Mouse (Mus musculus) thymus, postnatal 25 days (tissue): Measurements from ENCODE around the gene Hint2.

Experiments used
- DNase-seq: peaks from one replicate; pipeline ENCODE4 v3.0.0; 2022

Hint2 gene

GRCm38 (mm10) chr4:43656339-43657109 is at the start of gene Hint2:
Gene Hint2 (minus strand): TSS chr4:43656466.
- peak; percentile 93 for DNase-seq

DNA sequence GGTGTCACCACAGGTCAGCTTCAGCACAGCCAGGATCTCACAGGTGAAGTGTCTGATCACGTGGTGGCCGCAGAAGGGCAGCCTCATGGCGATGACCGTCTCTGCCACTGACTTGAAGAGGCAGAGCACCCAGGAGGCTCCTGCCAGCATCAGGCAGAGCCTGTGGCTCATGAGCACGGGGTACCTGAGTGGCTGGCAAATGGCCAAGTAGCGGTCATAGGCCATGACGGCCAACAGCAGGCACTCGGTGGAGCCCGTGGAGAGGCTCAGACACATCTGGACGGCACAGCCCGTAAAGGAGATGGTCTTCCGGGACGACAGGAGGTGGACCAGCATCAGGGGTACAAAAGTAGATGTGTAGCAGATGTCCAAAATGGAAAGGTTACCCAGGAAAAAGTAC is 49.7 kb upstream of the Hint2 start:
- DNase-seq: no peak

DNA sequence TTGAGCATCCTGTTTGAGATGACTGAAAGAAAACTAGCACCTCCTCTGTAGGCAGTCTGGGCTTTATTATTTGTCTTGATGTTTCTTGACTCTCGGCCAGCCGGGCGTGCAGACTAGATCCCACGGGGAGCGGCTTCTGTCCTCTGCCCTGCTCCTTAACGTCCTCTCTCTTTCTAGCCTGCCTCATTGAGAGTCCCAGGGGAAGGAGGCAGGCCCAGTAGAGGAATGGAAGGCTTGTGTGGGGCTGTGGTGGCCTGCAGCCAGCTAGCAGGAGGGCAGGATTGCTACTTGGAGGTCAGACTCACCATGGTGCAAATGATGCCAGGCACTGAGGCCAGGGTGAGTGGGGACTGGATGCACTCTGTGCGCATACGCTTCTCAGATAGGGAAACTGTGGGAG is 47.6 kb upstream of the Hint2 start:
- DNase-seq: no peak

DNA sequence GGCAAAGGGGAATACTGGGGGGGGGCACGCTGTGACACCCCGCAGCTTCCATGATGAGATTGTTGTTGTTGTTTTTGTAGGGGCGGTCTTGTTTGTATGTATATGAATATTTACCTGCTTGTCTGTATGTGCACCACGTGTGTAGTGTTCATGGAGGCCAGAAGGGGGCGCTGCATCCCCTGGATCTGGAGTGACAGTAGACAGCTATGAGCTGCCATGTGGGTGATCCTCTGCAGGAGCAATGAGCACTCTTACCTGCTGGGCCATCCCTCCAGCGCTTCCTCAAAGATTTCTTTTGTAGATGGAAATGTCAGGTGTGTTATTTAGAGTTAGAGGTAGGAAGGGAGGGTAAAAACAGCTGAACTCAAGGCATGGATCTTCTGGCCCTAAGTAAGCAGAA is 47.2 kb upstream of the Hint2 start:
- DNase-seq: no peak

DNA sequence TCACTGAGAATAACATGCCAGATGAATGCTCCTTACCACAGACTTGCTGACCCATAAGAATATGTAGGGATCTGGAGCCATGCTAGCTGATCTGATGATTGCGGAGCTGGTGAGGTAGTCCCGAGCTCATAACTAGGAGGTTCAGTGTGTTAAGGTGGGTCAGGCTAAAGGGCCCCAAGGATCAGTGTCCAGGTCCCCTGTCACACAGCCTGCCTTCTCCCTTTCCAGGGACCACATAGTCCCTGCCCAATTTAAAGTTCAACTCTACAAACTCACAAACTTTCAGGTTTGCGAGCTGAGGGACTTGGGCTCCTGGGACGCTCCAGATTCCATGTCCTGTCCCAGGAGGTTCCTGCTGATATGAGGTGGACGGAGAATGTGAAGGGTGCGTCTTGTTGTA is 44.4 kb upstream of the Hint2 start, which contains the start of gene Olfr70:
Gene Olfr70, minus strand, starts transcription at position 101 of the 400 bp plus-strand sequence.
- no peak for DNase-seq

- no peak for DNase-seq
Measured at GRCm38 (mm10) chr4:43696561-43696960, 40.3 kb upstream of the Hint2 start.

- DNase-seq: no peak
Measured at GRCm38 (mm10) chr4:43695249-43695671, 39.0 kb upstream of the Hint2 start.

GRCm38 (mm10) chr4:43694439-43695248 is 38.4 kb upstream of the Hint2 start:
- DNase-seq: no peak

GRCm38 (mm10) chr4:43693806-43694241 is 37.6 kb upstream of the Hint2 start:
- DNase-seq: no peak

GRCm38 (mm10) chr4:43691026-43691425 is 34.8 kb upstream of the Hint2 start:
- no peak for DNase-seq

DNA sequence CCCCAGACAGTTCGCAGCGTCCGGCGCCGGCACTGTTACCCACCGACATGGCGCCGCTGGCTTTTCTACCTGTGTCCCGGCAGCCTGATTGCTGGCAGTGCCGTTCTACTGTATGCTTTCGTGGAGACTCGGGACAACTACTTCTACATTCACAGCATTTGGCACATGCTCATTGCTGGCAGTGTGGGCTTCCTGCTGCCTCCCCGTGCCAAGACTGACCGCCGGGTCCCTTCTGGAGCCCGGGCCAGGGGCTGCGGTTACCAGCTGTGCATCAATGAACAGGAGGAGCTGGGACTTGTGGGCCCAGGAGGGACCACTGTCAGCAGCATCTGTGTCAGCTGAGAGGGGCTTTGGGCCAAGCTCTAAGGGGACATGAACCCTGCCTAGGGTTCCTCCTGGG is 33.8 kb upstream of the Hint2 start:
- no peak for DNase-seq

DNA sequence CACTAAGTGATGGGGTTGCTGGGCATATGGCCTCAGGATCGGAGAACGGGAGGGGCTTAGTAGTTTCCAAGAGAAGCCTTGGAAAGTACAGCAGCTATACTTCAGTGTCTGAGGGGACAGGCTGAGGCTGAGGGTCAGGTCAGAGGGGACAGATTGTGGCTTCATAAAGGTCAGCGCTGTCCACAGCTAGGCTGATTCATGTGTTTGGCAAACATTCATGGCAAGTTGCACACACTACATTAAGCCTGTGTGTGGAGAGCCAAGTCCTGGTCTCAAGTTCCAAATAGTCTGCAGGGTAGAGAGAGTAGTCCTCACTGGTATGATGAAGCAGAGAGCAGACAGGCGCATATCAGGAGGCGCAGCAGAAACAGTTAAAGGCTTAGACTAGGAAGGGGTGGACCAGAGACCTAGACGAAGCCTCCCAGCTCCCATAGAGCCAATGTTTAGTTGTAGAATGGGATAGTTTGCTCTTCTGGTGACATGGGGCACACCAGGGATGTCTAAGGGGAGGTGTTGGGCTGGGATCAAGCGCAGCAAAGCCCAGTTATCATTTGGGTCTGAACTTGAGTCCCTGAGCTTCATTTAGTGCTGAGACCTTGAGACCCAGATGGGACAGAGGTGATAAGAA is 23.3 kb upstream of the Hint2 start:
- no peak for DNase-seq

- no peak for DNase-seq
Measured at GRCm38 (mm10) chr4:43678541-43678940, 22.3 kb upstream of the Hint2 start.

- DNase-seq: no peak
Measured at GRCm38 (mm10) chr4:43675608-43676007, 19.3 kb upstream of the Hint2 start.

GRCm38 (mm10) chr4:43674974-43675373 is 18.7 kb upstream of the Hint2 start:
- DNase-seq: no peak

GRCm38 (mm10) chr4:43673703-43674102 is 17.4 kb upstream of the Hint2 start:
- DNase-seq: no peak

- peak; percentile 74 for DNase-seq
Measured at GRCm38 (mm10) chr4:43672070-43672469, 15.8 kb upstream of the Hint2 start.

- DNase-seq: no peak
Measured at GRCm38 (mm10) chr4:43669428-43669794, 13.1 kb upstream of the Hint2 start.

- DNase-seq: peak; percentile 92
Measured at GRCm38 (mm10) chr4:43668782-43669427, 12.6 kb upstream of the Hint2 start, which contains the start of the genes Tmem8b and Fam221b. Gene Tmem8b (plus strand): TSS chr4:43668971. Gene Fam221b (minus strand): TSS chr4:43669145.

- peak; percentile 7 for DNase-seq
Measured at GRCm38 (mm10) chr4:43666412-43666811, 10.1 kb upstream of the Hint2 start.

- DNase-seq: no peak
Measured at GRCm38 (mm10) chr4:43657146-43657545, 880 bp upstream of the Hint2 start.

GRCm38 (mm10) chr4:43655656-43656338 is 469 bp downstream of the Hint2 start:
- DNase-seq: no peak
